In genomic region chr17:12865407-12865806, GRCm38 (mm10) we compare ENCODE assay signal across 34 mouse cellular contexts. TPM values are rescaled to one million over a fixed set of nuclear protein-coding genes. Genes with fewer than 3 reads are reported as not detected.
DNase-seq lines count a peak whose midpoint lies in the region; ATAC-seq lines count a peak whose summit lies in the region.
"Had no signal": no experiment of that assay in that cellular context is flagged by ENCODE, and none has a peak within 500 bp of the region (broad histone marks: within the 10 kb centered on the region; RNA-seq: fewer than 3 reads in every experiment).

No protein-coding gene starts in this region.

- no peak overlapping the region for H3K4me3 ChIP-seq in heart, embryonic 12.5 days
- no peak overlapping the region for H3K4me3 ChIP-seq in heart, embryonic 10.5 days
- H3K4me3 ChIP-seq: embryonic facial prominence, embryonic 13.5 days; forebrain, embryonic 10.5 days; forebrain, embryonic 13.5 days; gastrocnemius, adult 2 months; heart, embryonic 13.5 days had no signal

- 0 out of 2 replicates have a peak, but pooled peaks have one; percentile 46 for ATAC-seq in heart, embryonic 12.5 days (ENCODE audit: insufficient number of reproducible peaks, low FRiP score)
- ATAC-seq: activated CD4-positive, CD25-positive, alpha-beta regulatory T cell, adult 4 months; forebrain, embryonic 13.5 days; forebrain, embryonic 16.5 days; hindbrain, postnatal 0 days; inflammation-experienced regulatory T-cells, adult 6 months had no signal

- H3K4me1 ChIP-seq in heart, embryonic 12.5 days (replicated peaks): peaks cover 22% of the 10 kb centered on the region
- peaks cover 15% of the 10 kb centered on the region for H3K4me1 ChIP-seq in heart, embryonic 10.5 days
- H3K4me1 ChIP-seq: forebrain, embryonic 13.5 days had no signal

- H3K9me3 ChIP-seq in heart, embryonic 12.5 days (replicated peaks): no peaks in the 10 kb centered on the region
- H3K9me3 ChIP-seq in heart, embryonic 10.5 days: no peaks in the 10 kb centered on the region
- H3K9me3 ChIP-seq: embryonic facial prominence, embryonic 13.5 days; forebrain, embryonic 10.5 days; forebrain, embryonic 13.5 days; G1E; heart, embryonic 13.5 days had no signal

- 53% methylated on average over 3 of the region's 3 CpGs for WGBS in heart, embryonic 12.5 days
- WGBS in heart, embryonic 10.5 days: 44% methylated on average over 3 of the region's 3 CpGs

- H3K27me3 ChIP-seq in heart, embryonic 12.5 days (replicated peaks): peaks cover 5% of the 10 kb centered on the region; the same call in 1 of the 2 replicates
- no peaks in the 10 kb centered on the region; the same call in 1 of the 2 replicates for H3K27me3 ChIP-seq in heart, embryonic 10.5 days (ENCODE audit: insufficient read depth, poor library complexity, severe bottlenecking)
- H3K27me3 ChIP-seq: CH12.LX; embryonic facial prominence, embryonic 13.5 days; forebrain, embryonic 13.5 days had no signal

- no peak overlapping the region for H3K4me2 ChIP-seq in heart, embryonic 12.5 days
- H3K4me2 ChIP-seq: embryonic facial prominence, embryonic 13.5 days; forebrain, embryonic 13.5 days; heart, embryonic 13.5 days; hindbrain, embryonic 14.5 days had no signal

- H3K27ac ChIP-seq in heart, embryonic 12.5 days (ENCODE audit: poor library complexity, severe bottlenecking): no peak overlapping the region
- no peak overlapping the region for H3K27ac ChIP-seq in heart, embryonic 10.5 days
- H3K27ac ChIP-seq: embryonic facial prominence, embryonic 13.5 days; forebrain, embryonic 10.5 days; forebrain, embryonic 13.5 days; heart, embryonic 13.5 days; hindbrain, embryonic 14.5 days; hindbrain, postnatal 0 days had no signal

- no peak for DNase-seq in heart, embryonic 10.5 days (ENCODE audit: low spot score)
- peak; percentile 48 for DNase-seq in retina, postnatal 1 day
- DNase-seq in retina, embryonic 14.5 days (ENCODE audit: low spot score): no peak
- DNase-seq in MEL-GATA-1-ER (ENCODE audit: extremely low read depth, low read depth): peak; percentile 17
- DNase-seq in adrenal gland, adult 2 months: no peak
- DNase-seq in gastrocnemius, adult 18-20 months (ENCODE audit: low spot score): no peak
- DNase-seq: adrenal gland, postnatal 14 days; B cell, adult 2 months; cerebellum, adult 11 months; cerebellum, adult 2 months; cerebellum, adult 9-11 months; cerebellum, postnatal 25 days; gastrocnemius, adult 2 months; gastrocnemius, postnatal 14 days; heart, adult 11 months; heart, postnatal 14 days; heart, postnatal 4 days had no signal

- H3K36me3 ChIP-seq in heart, embryonic 12.5 days: no peaks in the 10 kb centered on the region
- H3K36me3 ChIP-seq in heart, embryonic 10.5 days: no peaks in the 10 kb centered on the region
- H3K36me3 ChIP-seq: embryonic facial prominence, embryonic 13.5 days; forebrain, embryonic 10.5 days; G1E; heart, embryonic 13.5 days had no signal

- H3K9ac ChIP-seq in heart, embryonic 12.5 days: no peak overlapping the region
- H3K9ac ChIP-seq: embryonic facial prominence, embryonic 13.5 days; forebrain, embryonic 13.5 days; heart, embryonic 13.5 days; hindbrain, embryonic 14.5 days had no signal

RNA-seq across cellular contexts. Expression of gene Mas1, which starts 2.5 kb away (rescaled TPM):
- 0.39 and 1.1 TPM in 2 replicates for polyA plus RNA-seq in heart, embryonic 12.5 days (2016; fragmentation: Nextera tagmentation; extraction: Ambion mirVana)
- polyA plus RNA-seq in heart, embryonic 10.5 days (2016; fragmentation: Nextera tagmentation; extraction: Ambion mirVana): 0.30 and 0.36 TPM in 2 replicates
- total RNA-seq in adrenal gland, adult 2 months (2021): not detected
- not detected in 2 replicates for polyA plus RNA-seq in adrenal gland, adult 2 months (2012; rRNA removed)
- under 1 TPM in 1 of 2 experiments, not detected in 1; 0.19 TPM for total RNA-seq in gastrocnemius, adult 18-20 months (2021)
- total RNA-seq: adrenal gland, adult 18-20 months; adrenal gland, postnatal 14 days; adrenal gland, postnatal 4 days; CH12.LX; common myeloid progenitor, adult 5-6 weeks; G1E had no signal
- polyA plus RNA-seq: forebrain, embryonic 13.5 days; G1E had no signal

RNA-seq across cellular contexts. Expression of gene Mrgprh, which starts 10.4 kb away (rescaled TPM):
- not detected in 2 replicates for polyA plus RNA-seq in heart, embryonic 12.5 days (2016; fragmentation: Nextera tagmentation; extraction: Ambion mirVana)
- polyA plus RNA-seq in heart, embryonic 10.5 days (2016; fragmentation: Nextera tagmentation; extraction: Ambion mirVana): 0.07 TPM in 1 of 2 replicates, not detected in the other
- under 1 TPM in 1 of 2 experiments, not detected in 1; 0.21 TPM for total RNA-seq in adrenal gland, adult 2 months (2021)
- 0.11 TPM in 1 of 2 replicates, not detected in the other for polyA plus RNA-seq in adrenal gland, adult 2 months (2012; rRNA removed)
- 1 to 10 TPM; 4.4 to 4.7 TPM for total RNA-seq in gastrocnemius, adult 18-20 months (2021)
- total RNA-seq: CH12.LX; common myeloid progenitor, adult 5-6 weeks; hindbrain, postnatal 0 days had no signal
- polyA plus RNA-seq: activated CD4-positive, CD25-positive, alpha-beta regulatory T cell, adult 4 months; embryonic facial prominence, embryonic 13.5 days; forebrain, embryonic 10.5 days; forebrain, embryonic 13.5 days; forebrain, embryonic 16.5 days; G1E; heart, embryonic 13.5 days; heart, embryonic 16.5 days; hindbrain, embryonic 11.5 days; hindbrain, embryonic 14.5 days; hindbrain, postnatal 0 days; inflammation-experienced regulatory T-cells, adult 6 months had no signal

RNA-seq across cellular contexts. Expression of gene Pnldc1, which starts 44.6 kb away (rescaled TPM):
- polyA plus RNA-seq in heart, embryonic 12.5 days (2016; fragmentation: Nextera tagmentation; extraction: Ambion mirVana): 0.51 and 1.1 TPM in 2 replicates
- polyA plus RNA-seq in heart, embryonic 10.5 days (2016; fragmentation: Nextera tagmentation; extraction: Ambion mirVana): 1.4 and 2.5 TPM in 2 replicates
- 1 to 10 TPM; 4.6 TPM for total RNA-seq in adrenal gland, adult 2 months (2021)
- 1.5 and 2.8 TPM in 2 replicates for polyA plus RNA-seq in adrenal gland, adult 2 months (2012; rRNA removed)
- total RNA-seq in gastrocnemius, adult 18-20 months (2021): under 1 TPM; 0.18 to 0.31 TPM
- total RNA-seq: common myeloid progenitor, adult 5-6 weeks had no signal
- polyA plus RNA-seq: G1E had no signal

RNA-seq across cellular contexts. Expression of gene Tcp1, which starts 50.1 kb away (rescaled TPM):
- polyA plus RNA-seq in heart, embryonic 12.5 days (2016; fragmentation: Nextera tagmentation; extraction: Ambion mirVana): 410 and 430 TPM in 2 replicates
- polyA plus RNA-seq in heart, embryonic 10.5 days (2016; fragmentation: Nextera tagmentation; extraction: Ambion mirVana): 440 and 487 TPM in 2 replicates
- total RNA-seq in adrenal gland, adult 2 months (2021): 100 to 1,000 TPM; 208 to 230 TPM
- polyA plus RNA-seq in adrenal gland, adult 2 months (2012; rRNA removed): 27.8 and 34.9 TPM in 2 replicates
- total RNA-seq in gastrocnemius, adult 18-20 months (2021): 100 to 1,000 TPM; 167 to 180 TPM

RNA-seq across cellular contexts. Expression of gene Mrpl18, which starts 50.7 kb away (rescaled TPM):
- polyA plus RNA-seq in heart, embryonic 12.5 days (2016; fragmentation: Nextera tagmentation; extraction: Ambion mirVana): 181 and 187 TPM in 2 replicates
- 203 and 208 TPM in 2 replicates for polyA plus RNA-seq in heart, embryonic 10.5 days (2016; fragmentation: Nextera tagmentation; extraction: Ambion mirVana)
- total RNA-seq in adrenal gland, adult 2 months (2021): 10 to 100 TPM; 59.6 to 81.3 TPM
- polyA plus RNA-seq in adrenal gland, adult 2 months (2012; rRNA removed): 24.1 and 26.7 TPM in 2 replicates
- 100 to 1,000 TPM; 103 to 121 TPM for total RNA-seq in gastrocnemius, adult 18-20 months (2021)

Comparison
In these comparisons a context has a peak if more than half of its experiments do, and no peak if none do; other contexts are left out.
1. DNase-seq: peak in retina, postnatal 1 day (single experiment) and MEL-GATA-1-ER (single experiment); none in heart, embryonic 10.5 days (single experiment), retina, embryonic 14.5 days (single experiment), adrenal gland, adult 2 months (single experiment) and gastrocnemius, adult 18-20 months (single experiment).